Mouse (Mus musculus) spleen, adult 10 weeks (tissue): Measurements from ENCODE around the gene Dkk1. TPM values are rescaled to one million over a fixed set of nuclear protein-coding genes. Genes with fewer than 3 reads are reported as not detected.

Source experiments
- polyA plus RNA-seq: library from polyadenylated mRNA; stranded (reverse); fragments of 350-450 nt; fragmentation: Illumina TruSeq; extraction: RNeasy Lipid Tissue Mini Kit (QIAGEN cat#74804); gene quantifications from one replicate; pipeline ENCODE4 v1.2.3, GENCODE M21; 2015; ENCODE audit warnings: low replicate concordance; ENCODE audit not compliant: insufficient read depth

Dkk1 gene
- polyA plus RNA-seq: 0.10 TPM

DNA sequence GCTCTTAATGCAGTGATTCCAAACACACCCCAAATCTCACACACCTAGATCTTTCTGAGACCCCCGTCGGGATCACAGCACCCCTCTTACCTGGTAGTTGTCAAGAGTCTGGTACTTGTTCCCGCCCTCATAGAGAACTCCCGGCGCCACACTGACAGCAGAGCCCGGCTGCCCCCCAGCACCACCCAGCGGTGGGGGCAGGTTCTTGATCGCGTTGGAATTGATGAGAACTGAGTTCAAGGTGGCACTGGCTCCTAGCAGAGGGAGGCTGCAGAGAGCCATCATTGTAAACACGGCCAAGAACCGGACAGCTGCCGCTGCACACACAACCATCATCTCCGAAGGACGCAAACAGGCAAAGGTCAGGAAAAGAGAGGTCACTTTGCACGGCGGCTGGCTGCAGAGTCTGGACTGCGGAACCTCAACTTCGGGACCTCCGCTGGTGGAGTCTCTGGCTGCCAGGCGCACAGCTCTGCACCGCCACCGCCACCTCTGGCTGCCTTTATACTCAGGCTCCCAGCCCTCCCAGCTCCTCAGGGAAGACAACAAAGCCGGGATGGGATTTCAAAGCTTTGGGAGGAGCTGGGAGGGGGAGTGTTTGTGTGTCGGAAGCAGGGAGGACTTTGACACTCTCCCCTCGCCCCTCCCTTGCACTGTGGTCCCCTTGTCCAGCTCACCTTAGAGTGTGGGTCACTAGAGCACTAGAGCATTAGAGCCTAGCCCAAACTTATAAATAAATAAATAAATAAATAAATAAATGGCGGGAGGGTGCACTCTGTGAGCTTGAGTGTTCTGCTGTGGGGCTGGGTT lies at the start of gene Dkk1:
Gene Dkk1, minus strand, starts transcription at position 622 of the 810 bp plus-strand sequence.

